Mouse (Mus musculus): ENCODE results near the gene Fthl17d. TPM values are rescaled to one million over a fixed set of nuclear protein-coding genes. Genes with fewer than 3 reads are reported as not detected.
"Not testable (repeated sequence)": the region's sequence is repeated elsewhere in the genome, so short reads cannot be mapped to it uniquely, and the experiment has no call there.

Gene Fthl17d
- total RNA-seq (2021): not detected
- long read RNA-seq: 0 reads

DNA sequence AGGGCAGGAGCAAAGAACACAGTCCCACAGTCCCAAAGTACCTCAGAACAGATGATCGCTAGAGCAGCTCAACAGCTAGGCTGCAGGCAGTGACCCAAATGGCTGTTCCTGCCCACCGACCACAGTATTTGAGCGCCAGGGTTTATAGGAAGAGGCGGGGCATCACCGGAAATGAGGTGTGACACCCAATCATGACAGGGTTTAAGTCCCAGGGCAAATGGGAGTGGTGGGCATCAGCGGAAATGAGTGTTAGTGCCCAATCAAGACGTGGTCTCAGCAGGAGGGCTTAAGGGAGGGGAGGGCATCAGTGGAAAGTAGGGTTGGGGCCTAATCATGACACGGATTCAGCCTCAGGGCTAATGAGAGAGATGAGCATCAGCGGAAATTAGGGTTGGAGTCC, at the start of gene Fthl17d:
Gene Fthl17d, minus strand, starts transcription at position 101 of the 400 bp plus-strand sequence.
- DNase-seq (ENCODE audit: low spot score in 2 of 2): not testable (repeated sequence)

DNA sequence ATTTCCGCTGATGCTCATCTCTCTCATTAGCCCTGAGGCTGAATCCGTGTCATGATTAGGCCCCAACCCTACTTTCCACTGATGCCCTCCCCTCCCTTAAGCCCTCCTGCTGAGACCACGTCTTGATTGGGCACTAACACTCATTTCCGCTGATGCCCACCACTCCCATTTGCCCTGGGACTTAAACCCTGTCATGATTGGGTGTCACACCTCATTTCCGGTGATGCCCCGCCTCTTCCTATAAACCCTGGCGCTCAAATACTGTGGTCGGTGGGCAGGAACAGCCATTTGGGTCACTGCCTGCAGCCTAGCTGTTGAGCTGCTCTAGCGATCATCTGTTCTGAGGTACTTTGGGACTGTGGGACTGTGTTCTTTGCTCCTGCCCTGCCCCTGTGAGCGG, 46.6 kb upstream of the Fthl17d start, which contains the start of gene Fthl17e:
Gene Fthl17e, plus strand, starts transcription at position 301 of the 400 bp plus-strand sequence.
- not testable (repeated sequence) for DNase-seq (ENCODE audit: low spot score in 2 of 2)

DNA sequence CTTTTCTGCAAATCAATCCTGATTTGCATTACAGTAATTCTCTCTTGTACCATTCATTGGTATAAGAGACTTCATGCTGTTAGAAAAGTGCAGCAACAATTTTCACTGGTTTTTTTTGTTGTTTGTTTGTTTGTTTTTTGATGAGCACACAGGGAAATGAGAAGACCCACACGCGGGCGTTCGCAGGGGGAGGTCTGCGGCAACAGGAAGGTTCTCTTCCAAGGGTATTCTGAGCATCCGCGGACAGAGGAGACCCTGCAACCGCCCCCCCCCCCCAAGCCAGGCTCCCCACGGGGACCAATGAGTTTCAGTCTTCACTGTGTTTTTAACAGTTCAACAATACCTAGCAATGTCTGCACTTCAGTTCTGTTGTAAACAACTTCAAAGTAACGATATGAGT, 32.9 kb upstream of the Fthl17d start:
- DNase-seq (ENCODE audit: low spot score in 2 of 2): no peak

DNA sequence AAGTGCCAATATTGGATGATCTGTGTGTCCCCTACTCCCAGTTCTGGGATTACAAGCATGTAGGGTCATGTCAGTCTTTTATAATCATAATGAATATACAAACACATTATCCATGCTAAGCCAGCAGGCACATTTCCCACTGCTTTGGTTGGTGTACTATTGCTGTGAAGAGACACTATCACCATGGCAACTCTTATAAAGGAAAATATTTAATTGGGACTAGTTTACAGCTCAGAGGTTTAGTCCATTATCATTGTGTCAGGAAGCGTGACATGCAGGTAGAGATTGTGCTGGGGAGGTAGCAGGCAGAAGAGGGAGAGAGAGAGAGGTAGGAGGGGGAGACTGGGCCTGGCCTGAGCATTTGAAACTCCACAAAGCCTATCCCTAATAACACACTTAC, 29.5 kb upstream of the Fthl17d start:
- no peak for DNase-seq (ENCODE audit: low spot score in 2 of 2)

DNA sequence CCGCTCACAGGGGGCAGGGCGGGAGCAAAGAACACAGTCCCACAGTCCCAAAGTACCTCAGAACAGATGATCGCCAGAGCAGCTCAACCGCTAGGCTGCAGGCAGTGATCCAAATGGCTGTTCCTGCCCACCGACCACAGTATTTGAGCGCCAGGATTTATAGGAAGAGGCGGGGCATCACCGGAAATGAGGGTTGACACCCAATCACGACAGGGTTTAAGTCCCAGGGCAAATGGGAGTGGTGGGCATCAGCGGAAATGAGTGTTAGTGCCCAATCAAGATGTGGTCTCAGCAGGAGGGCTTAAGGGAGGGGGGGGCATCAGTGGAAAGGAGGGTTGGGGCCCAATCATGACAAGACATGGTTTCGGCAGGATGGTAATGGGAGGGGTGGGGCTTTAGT, 10.1 kb downstream of the Fthl17d start, which contains the start of gene Fthl17c:
Gene Fthl17c, minus strand, starts transcription at position 101 of the 400 bp plus-strand sequence.
- not testable (repeated sequence) for DNase-seq (ENCODE audit: low spot score in 2 of 2)

DNA sequence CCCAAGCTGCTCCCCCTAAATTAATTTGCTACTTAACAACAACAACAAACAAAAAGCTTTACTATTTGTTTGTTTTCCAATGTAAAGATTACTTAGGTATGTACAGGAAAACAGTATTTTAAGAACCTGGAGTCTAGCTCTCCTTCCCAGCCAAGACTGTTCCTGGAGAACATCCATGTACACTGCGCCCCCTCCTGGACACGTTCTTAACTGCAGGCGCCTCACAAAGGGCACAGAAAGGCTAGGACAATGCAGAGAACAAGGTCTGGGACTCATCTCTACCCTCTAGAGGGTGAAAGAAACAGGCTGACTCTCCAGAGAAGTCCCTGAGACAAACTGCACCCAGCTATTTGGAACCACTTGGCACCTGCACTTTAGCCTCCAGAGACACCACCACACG, 21.9 kb downstream of the Fthl17d start:
- peak in 1 of 2 experiments; percentile 19 for DNase-seq (ENCODE audit: low spot score in 2 of 2)

DNA sequence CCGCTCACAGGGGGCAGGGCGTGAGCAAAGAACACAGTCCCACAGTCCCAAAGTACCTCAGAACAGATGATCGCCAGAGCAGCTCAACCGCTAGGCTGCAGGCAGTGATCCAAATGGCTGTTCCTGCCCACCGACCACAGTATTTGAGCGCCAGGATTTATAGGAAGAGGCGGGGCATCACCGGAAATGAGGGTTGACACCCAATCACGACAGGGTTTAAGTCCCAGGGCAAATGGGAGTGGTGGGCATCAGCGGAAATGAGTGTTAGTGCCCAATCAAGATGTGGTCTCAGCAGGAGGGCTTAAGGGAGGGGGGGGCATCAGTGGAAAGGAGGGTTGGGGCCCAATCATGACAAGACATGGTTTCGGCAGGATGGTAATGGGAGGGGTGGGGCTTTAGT, 23.7 kb downstream of the Fthl17d start, which contains the start of gene Fthl17b:
Gene Fthl17b, minus strand, starts transcription at position 101 of the 400 bp plus-strand sequence.
- DNase-seq (ENCODE audit: low spot score in 2 of 2): not testable (repeated sequence)

DNA sequence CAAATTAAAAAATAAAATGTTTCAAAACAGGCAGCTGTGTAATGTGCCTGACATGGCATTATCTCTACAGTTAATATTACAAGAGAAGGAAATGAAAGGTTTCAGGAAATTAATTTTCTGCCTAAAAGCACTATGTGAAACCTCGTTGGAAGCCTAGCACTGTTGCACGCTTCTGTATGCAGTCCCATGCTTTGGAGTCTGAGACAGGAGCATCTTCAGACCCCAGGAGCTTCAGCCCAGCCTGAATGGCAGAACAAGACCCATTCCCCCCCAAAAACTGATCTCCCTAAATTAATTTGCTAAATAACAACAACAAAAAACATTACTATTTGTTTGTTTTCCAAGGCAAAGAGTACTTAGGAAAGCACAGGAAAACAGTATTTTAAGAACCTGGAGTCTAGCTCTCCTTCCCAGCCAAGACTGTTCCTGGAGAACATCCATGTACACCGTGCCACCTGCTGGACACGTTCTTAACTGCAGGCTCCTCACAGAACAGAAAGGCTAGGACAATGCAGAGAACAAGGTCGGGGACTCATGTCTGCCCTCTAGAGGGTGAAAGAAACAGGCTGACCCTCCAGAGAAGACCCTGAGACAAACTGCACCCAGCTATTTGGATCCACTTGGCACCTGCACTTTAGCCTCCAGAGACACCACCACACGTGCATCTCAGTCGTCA, 38.3 kb downstream of the Fthl17d start:
- peak; percentile 81 to 87 for DNase-seq (ENCODE audit: low spot score in 2 of 2)

DNA sequence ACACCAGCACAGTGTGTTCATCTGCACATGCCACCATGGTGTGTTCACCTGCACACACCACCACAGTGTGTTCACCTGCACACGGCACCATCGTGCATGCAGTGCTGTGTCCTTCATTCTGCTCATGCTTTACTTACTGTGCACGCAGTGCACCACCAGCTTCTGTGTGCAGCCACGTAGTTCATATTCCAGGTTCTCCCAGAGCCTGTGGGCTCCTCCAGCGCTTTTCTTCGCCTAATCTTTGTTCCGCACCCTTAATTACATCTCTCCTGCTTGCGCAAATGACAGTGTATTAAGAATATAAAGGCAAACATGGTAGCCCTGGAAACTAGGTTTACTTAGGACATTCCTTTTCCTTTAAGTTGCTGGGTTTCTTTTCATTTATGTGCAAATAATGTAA, 42.5 kb downstream of the Fthl17d start:
- DNase-seq (ENCODE audit: low spot score in 2 of 2): no peak

Other genes starting within 250 kb of the Fthl17d start
- not detected for gene Ssx9, start 238.3 kb downstream of the Fthl17d start, total RNA-seq (2021)
- gene Ssxb5, start 183.1 kb downstream of the Fthl17d start, total RNA-seq (2021): not detected
- gene Gm6592, start 142.8 kb downstream of the Fthl17d start, total RNA-seq (2021): not detected
- not detected for gene Gm5751, start 112.5 kb downstream of the Fthl17d start, total RNA-seq (2021)
- gene B630019K06Rik, start 94.4 kb downstream of the Fthl17d start, total RNA-seq (2021): 10 to 100 TPM; 24.0 to 26.4 TPM
- gene Fthl17b, start 23.8 kb downstream of the Fthl17d start, total RNA-seq (2021): not detected
- gene Fthl17c, start 10.2 kb downstream of the Fthl17d start, total RNA-seq (2021): not detected
- not detected for gene Fthl17e, start 46.7 kb upstream of the Fthl17d start, total RNA-seq (2021)
- not detected for gene Fthl17f, start 76.3 kb upstream of the Fthl17d start, total RNA-seq (2021)
- gene 4930402K13Rik, start 117.8 kb upstream of the Fthl17d start, total RNA-seq (2021): not detected
- gene Lancl3, start 213.1 kb upstream of the Fthl17d start, total RNA-seq (2021): 1 to 10 TPM; 3.9 to 5.5 TPM